Mouse (Mus musculus): Measurements from ENCODE around the gene Rpusd1. TPM values are rescaled to one million over a fixed set of nuclear protein-coding genes. Genes with fewer than 3 reads are reported as not detected.

The Rpusd1 gene
- 1 to 10 TPM; 3.9 to 4.0 TPM for total RNA-seq (2021)
- long read RNA-seq, experiment 1, partial matches to known transcripts = 0 of 4 reads
- long read RNA-seq, experiment 1, other reads (novel, unspliced or antisense) = 1 of 4 reads
- long read RNA-seq, experiment 2, partial matches to known transcripts = 0 of 4 reads
- long read RNA-seq, experiment 2, other reads (novel, unspliced or antisense) = 0 of 4 reads

DNA sequence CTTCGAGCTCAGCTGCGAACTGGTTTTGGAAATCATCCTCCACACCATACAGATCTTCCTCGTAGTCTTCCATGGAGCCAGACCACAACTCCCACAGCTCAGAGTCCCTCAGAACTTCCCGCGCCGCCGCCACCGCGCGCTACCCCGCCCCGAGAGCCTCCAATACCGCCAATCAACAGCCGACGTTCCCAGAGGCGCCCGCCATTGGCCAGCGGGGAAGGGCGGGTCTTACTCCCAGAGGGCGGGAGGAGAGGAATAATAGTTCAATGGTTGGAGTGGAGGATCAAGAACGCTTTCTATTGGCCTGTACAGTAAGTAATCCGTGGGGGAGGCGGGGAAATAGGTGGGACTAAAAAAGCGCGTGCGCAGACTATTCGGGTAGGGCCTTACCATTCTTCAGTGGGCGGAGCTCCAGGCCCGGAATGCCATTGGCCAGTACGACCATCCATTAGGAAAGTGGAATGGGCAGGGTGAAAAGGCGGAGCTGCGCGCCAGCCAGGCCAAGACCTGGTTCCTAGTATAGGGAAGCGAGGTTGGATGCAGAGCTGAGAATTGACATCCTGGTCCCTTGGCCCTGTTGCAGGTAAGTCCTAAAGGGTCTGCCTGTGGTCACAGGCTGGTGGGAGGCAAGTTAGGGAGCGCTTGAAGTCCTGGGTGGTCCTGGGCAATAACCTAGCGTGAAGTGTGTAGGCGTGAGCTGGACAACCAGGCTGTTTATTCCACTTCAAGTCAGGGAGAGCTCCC, at the start of gene Rpusd1, which contains the start of gene Chtf18:
Gene Rpusd1, plus strand, starts transcription at position 406 of the 744 bp plus-strand sequence.
Gene Chtf18, minus strand, starts transcription at position 155 of the 744 bp plus-strand sequence.
- TF ChIP-seq CTCF (IDR thresholded peaks at IDR 0.05) = no peak
- intact Hi-C loops (cut with DNase I) = no loop called here
- peak; percentile 99 for DNase-seq
- peak within 1 kb of the TSS; percentile 87 for H3K27ac ChIP-seq
- peak within 1 kb of the TSS; percentile 76 for H3K4me3 ChIP-seq

DNA sequence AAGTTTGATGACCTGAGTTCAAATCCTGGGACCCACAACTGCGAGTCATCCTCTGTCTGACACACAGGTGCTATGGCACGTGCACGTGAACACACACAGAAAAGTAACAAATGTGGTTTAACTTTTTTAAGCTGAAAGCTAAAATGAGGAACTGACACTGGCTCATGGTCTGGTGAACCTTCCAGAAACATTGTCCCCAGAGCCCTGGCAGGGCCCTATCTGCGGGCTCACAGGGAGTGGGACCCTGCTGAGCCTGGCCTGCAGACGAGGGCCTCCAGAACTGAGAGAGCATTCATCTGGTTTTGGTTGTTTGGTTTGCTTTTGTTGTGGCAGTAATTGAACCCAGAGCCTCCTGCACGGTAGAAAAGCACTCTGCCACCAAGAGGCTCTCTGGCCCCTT, 49.5 kb upstream of the Rpusd1 start:
- H3K27ac ChIP-seq = no peak overlapping the region
- DNase-seq = no peak
- H3K4me3 ChIP-seq = no peak overlapping the region
- intact Hi-C loops (cut with DNase I) = no loop called here
- TF ChIP-seq CTCF (IDR thresholded peaks at IDR 0.05) = no peak

DNA sequence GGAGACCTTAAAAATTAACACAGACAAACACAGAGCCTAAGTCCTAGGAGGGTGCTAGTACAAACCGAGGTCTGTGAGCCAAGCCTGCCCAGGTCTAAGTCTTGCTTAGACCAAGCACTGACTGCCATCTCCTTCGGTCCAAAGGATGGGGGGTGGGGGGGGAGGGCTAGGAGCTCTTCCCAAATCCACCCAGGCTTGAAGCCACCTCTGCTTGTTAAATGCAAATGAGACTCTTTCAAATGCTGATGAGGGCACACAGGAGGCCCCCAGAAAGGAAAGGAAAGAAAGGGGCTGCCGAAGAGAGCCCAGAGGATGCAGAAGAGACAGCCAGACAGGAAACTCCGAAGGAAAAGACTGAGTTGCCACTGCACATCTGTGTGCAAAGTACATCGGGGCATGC, 47.7 kb upstream of the Rpusd1 start:
- H3K4me3 ChIP-seq = no peak overlapping the region
- intact Hi-C loops (cut with DNase I) = no loop called here
- no peak for DNase-seq
- no peak for TF ChIP-seq CTCF (IDR thresholded peaks at IDR 0.05)
- H3K27ac ChIP-seq = no peak overlapping the region

DNA sequence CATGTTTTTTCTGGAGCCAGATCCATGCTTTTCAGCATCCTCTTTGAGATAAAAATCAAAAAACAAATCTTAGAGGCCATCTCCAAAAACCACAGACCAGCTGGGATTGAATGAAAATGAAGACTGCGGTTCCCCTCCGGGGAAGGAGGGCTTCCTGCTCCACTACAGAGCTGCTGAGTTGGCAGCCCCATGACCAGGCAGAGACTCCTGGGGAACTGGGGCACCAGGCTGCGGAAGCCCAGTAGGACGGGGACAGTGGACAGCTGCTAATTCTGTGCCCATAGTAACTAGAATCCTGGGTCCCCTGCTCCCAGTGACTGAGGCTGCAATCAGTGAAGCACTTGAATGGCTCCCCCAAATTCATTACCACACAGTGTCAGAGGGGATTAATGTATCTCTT, 45.8 kb upstream of the Rpusd1 start:
- intact Hi-C loops (cut with DNase I) = no loop called here
- no peak overlapping the region for H3K27ac ChIP-seq
- no peak for DNase-seq
- H3K4me3 ChIP-seq = no peak overlapping the region
- TF ChIP-seq CTCF (IDR thresholded peaks at IDR 0.05) = no peak

DNA sequence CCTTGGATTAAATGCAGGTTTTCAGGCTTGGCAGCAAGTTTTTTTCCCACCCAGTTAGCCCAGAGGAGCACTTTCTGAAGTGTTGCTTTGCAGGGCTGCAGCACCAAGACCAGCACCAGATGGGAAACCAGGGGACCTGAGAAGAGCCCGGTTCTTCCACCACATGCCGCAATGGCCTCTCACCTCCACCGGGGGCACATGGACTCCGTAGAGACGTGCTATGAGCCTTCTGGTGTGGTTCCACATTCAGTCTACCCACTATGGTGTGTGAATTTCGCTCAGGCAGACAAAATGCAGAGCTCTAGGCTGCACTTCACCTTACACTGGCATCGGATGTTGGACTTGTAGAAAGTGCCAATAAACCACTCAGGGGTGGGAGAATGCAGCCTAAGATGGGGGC, 41.1 kb upstream of the Rpusd1 start:
- DNase-seq = no peak
- TF ChIP-seq CTCF (IDR thresholded peaks at IDR 0.05) = peak; percentile 4; the same call in 1 of the 2 replicates
- intact Hi-C loops (cut with DNase I) = no loop called here
- H3K4me3 ChIP-seq = no peak overlapping the region
- H3K27ac ChIP-seq = no peak overlapping the region

DNA sequence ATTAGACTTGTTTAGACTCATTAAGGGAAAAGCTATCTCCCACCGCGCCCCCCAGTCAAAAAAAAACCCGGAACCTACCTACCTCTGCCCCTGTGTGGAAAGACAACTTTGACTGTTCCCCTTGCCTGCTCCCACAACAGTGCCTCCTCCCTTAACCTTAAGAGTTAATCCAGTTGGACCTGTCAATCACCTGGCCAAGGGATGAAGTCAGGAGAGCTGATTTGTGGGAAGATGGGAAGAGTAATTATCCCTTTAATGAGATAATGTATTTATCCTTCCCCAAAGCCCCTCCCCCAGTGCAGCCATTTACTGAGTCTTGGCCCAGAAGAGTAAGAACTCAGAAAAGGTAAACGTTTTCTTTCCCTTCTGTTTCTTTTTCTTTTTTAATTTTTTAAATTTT, 38.5 kb upstream of the Rpusd1 start:
- no peak overlapping the region for H3K27ac ChIP-seq
- H3K4me3 ChIP-seq = no peak overlapping the region
- DNase-seq = no peak
- no peak for TF ChIP-seq CTCF (IDR thresholded peaks at IDR 0.05)
- intact Hi-C loops (cut with DNase I) = no loop called here

DNA sequence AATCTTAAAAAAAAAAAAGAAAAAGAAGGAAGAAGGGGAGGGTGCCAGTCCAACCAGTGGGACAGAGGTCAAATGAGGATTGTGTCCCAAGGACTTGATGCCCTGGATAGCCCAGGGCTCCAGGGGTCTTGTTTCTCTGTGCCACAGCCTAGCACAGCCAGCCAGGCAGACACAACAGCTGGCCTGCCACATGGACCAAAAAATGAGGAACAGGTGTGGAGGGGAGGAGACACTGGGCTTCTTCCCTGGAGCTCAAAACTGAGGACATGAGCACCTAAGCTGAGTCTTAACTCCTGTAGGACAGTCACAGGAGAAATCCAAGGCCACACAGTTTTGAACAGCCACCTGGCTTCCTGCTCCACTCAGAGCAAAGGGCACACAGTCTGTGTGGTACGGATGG, 31.2 kb upstream of the Rpusd1 start:
- TF ChIP-seq CTCF (IDR thresholded peaks at IDR 0.05) = no peak
- no peak for DNase-seq
- Histone ChIP-seq H3K27ac (no peak overlapping the region), H3K4me3 (no peak overlapping the region)
- intact Hi-C loops (cut with DNase I) = loop anchor here (5.0 kb wide), 1 partner anchor 299 kb away; no protein-coding TSS in a partner anchor

DNA sequence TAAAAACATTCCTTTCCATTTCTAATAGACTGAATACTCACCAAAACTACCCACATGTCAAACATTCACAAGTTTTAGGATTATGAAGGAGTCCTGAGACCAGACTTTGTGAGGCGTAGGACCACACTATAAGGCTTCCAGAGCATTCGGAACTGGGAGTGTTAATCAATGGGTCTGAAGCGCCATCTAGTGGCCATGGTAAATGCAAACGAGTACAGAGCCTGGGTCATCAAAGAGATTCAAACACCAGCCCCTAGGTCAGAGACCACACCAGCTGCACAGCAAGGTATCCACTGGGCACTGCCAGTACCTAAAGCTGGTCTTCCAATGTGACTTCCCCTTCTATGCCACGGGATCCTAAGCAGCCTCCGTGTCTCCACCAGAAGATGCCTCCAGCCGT, 29.0 kb upstream of the Rpusd1 start:
- H3K27ac ChIP-seq = no peak overlapping the region
- intact Hi-C loops (cut with DNase I) = loop anchor here (1.0 to 5.0 kb wide), 4 partner anchors 132 to 301 kb away; no protein-coding TSS in a partner anchor
- DNase-seq = peak; percentile 71
- TF ChIP-seq CTCF (IDR thresholded peaks at IDR 0.05) = peak; percentile 92
- no peak overlapping the region for H3K4me3 ChIP-seq

DNA sequence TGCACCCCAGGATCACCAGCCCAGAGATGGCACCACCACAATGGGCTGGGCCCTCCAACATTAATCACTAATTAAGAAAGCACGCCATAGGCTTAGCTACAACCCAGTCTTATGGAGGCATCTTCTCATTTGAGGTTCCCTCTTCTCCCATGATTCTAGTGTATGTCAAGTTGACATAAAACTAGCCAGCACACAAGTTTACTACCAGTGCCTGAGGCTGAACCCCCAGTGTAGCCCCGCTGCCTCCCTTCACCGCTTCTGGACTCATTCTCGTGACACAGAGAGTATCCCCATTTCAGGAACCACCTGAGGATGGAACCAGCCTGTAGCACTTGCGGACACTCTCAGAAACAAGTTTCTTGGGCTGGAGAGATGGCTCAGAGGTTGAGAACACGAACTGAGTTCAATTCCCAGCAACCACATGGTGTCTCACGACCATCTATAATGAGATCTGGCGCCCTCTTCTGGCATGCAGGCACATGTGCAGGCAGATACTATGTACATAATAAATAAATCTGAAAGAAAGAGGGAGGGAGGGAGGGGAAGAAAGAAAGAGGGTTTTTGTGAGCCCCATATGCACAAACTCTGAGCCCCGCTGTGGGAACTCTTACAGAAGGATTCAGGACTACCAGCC, 26.5 kb upstream of the Rpusd1 start:
- intact Hi-C loops (cut with DNase I) = no loop called here
- Histone ChIP-seq H3K4me3 (no peak overlapping the region), H3K27ac (no peak overlapping the region)
- peak; percentile 33 for TF ChIP-seq CTCF (IDR thresholded peaks at IDR 0.05)
- no peak for DNase-seq

DNA sequence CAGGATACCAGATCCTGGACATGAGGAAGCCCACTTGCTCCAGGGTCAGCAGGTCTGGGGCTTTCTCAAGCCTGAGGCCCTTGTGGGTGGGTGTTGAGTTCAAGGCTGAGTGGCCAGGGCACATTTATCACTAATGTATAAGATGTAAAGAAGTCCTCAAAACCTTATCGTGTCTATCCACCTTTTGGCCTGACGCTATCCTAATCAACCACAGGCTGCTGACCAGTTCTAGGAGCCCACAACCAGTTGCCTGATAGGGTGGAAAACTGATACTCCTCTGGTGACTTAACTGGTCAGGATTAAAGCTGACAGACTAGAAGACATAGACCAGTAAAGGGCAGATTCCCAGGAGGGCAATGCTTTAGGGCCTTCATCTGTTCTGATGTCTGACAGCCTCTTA, 17.5 kb upstream of the Rpusd1 start:
- no peak overlapping the region for H3K27ac ChIP-seq
- DNase-seq = no peak
- no peak for TF ChIP-seq CTCF (IDR thresholded peaks at IDR 0.05)
- intact Hi-C loops (cut with DNase I) = no loop called here
- H3K4me3 ChIP-seq = no peak overlapping the region

DNA sequence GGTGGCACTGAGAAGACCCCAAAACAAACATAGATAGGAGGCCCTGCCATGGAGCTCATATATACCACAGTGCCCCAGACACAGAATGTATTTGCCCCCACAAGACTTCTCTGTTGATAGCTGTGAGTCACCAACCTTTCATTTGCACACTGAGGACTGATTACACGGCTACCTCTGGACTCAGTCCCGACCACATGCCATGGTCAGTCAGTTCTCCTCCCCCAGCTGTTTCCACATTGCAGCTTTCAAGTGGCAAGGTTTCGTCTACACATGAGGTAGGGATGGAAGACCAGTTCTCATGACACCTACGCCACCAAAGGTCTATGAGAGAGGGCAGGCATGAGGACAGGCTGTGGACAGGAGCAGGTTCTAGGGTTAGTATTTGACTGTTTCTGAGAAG, 16.3 kb upstream of the Rpusd1 start:
- no peak for DNase-seq
- intact Hi-C loops (cut with DNase I) = no loop called here
- H3K27ac ChIP-seq = no peak overlapping the region
- no peak for TF ChIP-seq CTCF (IDR thresholded peaks at IDR 0.05)
- H3K4me3 ChIP-seq = no peak overlapping the region

DNA sequence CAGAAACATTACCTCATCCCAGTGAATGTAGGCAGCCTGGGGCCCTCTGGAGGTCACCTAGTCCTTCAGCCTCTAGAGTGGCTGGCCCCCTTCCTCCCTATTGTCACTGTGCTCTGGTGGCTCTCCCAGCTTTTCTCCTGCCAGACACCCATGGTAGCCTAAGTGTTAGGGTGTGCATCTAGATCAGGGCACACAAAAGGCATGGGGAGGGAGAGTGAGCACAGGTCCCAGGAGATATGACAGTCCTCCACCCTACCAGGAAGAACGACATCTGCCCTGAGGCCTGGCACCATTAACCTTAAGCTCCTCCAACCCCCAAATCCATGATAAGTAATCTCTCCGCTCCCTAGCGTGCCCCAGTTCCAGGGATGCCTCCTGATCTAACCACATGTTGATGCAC, 11.8 kb upstream of the Rpusd1 start:
- intact Hi-C loops (cut with DNase I) = no loop called here
- DNase-seq = no peak
- Histone ChIP-seq H3K27ac (no peak overlapping the region), H3K4me3 (no peak overlapping the region)
- no peak for TF ChIP-seq CTCF (IDR thresholded peaks at IDR 0.05)

DNA sequence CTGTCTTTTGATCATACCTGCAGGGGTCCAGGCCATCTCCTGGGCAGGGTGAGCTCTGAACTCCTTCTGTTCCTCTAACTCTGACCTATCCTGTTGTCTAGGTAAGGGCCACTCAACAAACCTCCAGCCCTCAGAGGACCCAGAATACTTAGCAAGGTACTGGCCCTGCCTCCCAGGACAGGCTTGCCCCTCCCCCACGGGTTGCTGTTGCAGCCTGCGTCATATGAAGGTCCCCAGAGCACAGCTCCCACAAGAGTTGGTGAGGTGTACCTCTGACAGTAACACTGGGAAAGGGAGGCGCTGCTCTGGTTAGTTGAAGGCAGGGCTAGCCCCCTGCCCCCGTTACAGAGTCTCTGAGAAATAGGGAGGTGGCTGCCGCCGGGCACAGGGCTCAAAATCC, 11.3 kb upstream of the Rpusd1 start:
- TF ChIP-seq CTCF (IDR thresholded peaks at IDR 0.05) = no peak
- intact Hi-C loops (cut with DNase I) = no loop called here
- DNase-seq = no peak
- Histone ChIP-seq H3K4me3 (no peak overlapping the region), H3K27ac (no peak overlapping the region)

Data from gastrocnemius, adult 2 months (tissue).